Mouse (Mus musculus): ENCODE measurements at regions not wholly inside any gene's neighbourhood (a gene's known extent, or its start where the extent isn't known, plus 50 kb on each side); places are given as distances from the start of the nearest gene placed in this dataset.

- no peak for DNase-seq
Measured at GRCm38 (mm10) chr3:136993473-136993872, 323.5 kb downstream of the Ppp3ca start.

- peak; percentile 35 for DNase-seq
Measured at GRCm38 (mm10) chr3:136994361-136995083, 324.6 kb downstream of the Ppp3ca start.

- no peak for DNase-seq
Measured at GRCm38 (mm10) chr3:136995611-136996335, 325.8 kb downstream of the Ppp3ca start.

GRCm38 (mm10) chr3:136996381-136996895 lies 326.5 kb downstream of the Ppp3ca start:
- peak; percentile 43 for DNase-seq

GRCm38 (mm10) chr3:137011551-137011950 lies 329.3 kb upstream of the Emcn start:
- no peak for DNase-seq

DNA sequence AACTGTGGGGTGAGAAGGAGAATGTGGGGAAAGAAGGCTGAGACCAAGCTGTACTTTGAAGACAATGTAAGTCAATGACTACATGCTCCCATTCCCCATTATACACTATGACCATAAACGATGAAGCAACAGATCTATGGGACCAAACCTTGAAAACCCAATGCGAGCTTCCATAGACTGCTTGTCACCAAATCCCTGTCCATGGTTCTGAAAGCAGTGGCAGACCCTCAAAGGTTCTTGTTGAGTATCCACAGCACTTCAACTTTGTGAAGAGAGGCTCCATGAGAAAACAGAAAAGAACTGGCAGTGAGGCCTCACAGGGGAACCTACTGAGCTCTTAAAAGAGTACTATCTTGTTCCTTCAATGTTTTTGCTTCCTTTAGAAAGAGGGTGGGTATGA lies 326.2 kb upstream of the Emcn start:
- no peak for DNase-seq

DNA sequence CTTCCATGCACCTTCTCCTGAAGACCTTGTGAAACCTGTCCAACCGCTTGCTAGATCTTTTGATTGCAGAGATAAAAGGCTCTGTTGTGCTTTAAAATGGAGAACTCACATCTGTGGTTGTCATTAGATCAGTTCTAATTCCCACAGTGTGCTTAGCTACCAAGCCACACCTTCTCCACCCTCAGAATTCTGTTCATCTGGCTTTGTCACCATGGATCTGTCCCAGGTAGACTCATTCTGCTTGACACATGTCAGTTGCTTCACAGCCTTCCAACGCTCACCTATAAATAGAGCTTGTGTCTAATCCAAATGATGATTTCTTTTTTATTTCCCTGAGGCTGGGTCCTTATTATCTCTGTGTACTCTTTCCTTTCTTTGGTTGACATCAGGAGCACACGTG lies 325.7 kb upstream of the Emcn start:
- peak; percentile 50 for DNase-seq

DNA sequence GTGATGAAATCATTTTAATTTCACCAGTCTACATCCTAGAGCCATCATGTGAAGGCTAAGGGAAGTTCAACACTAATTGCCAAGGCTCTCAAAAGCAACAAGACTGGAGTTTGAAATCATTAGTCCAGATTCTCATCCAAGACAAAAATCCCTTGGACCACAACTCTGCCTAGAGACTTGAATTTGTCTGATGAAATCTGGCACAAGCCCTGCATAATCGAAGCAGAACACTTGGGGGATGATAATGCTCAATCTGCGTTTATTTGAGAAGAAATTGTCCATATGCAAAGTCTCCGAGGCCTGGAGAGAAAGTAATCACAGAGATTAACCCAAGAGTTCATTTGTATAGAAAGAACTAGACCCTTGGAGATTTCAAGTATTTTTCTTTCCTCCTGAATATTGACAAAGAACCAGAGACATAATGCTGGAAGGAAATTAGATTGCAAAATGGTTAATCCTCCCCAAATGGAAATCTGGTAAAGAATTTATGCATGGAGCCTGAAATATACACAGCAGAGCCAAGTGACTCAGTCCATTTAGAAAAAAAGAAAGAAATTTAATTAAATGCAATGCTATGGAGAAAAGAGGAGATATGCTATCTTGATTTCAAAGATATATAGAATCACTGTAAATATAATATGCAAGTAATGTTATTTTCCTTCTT lies 320.8 kb upstream of the Emcn start:
- peak; percentile 28 for DNase-seq

DNA sequence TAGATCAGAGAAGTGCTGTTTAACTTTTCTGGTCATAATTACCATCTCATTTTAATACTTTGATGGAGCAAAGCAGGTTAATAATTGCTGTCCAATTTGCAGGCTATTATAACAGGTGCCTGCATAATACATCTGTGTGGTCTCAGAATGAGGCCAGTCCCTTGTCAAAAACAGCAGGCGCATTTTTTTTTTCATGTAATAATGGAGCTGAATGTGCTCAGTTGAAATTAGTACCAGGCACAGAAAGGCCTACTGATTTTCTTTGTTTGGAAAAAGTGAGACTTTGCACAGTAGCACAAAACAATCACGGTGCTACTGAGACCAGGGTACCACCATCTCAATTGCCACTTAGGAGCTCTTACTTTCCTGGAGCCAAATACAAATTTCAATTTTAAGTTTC lies 311.3 kb upstream of the Emcn start:
- no peak for DNase-seq

DNA sequence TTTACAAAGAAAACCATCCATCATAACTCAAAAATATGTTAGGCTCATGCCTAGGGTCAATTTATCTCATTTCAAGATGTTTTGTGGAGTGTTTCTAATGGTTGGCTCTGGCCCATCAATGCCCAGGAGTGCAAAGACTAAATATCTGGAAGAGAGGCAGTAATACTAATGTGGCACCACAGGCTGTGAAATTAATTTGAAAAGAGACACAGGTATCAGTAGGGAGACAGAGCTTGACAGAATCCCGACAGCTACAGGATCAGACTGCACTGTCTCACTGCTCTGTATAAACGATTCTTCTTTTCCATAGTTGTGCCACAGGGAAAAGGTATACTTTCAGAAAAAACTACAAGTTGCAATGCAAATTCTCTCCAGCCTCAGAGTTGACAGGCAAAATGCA lies 308.1 kb upstream of the Emcn start:
- no peak for DNase-seq

DNA sequence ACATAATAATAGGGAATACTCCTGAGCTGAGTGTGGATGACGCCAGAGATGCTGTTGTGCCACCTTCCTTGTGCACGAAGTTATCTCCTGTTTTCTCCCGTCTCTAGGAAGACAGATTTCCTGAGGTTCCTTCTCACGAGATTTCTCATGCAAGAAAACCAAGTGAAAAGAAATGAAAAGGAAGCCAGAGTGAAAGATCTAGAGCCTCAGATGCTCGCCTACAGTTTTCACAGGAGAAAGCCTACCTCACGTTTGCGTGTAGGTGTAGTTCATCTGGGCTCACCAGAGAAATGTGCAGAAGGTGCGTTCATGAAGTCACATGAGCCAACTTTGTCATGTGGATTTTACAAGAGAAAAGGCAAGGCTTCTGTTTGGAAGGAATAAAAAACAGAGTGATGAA lies 301.2 kb upstream of the Emcn start:
- peak; percentile 21 for DNase-seq

- peak; percentile 14 for DNase-seq
Measured at GRCm38 (mm10) chr3:137056544-137057224, 284.2 kb upstream of the Emcn start.

GRCm38 (mm10) chr3:137057225-137057910 lies 283.5 kb upstream of the Emcn start:
- DNase-seq, result peak; percentile 94

GRCm38 (mm10) chr3:137057911-137058260 lies 283.0 kb upstream of the Emcn start:
- no peak for DNase-seq

DNA sequence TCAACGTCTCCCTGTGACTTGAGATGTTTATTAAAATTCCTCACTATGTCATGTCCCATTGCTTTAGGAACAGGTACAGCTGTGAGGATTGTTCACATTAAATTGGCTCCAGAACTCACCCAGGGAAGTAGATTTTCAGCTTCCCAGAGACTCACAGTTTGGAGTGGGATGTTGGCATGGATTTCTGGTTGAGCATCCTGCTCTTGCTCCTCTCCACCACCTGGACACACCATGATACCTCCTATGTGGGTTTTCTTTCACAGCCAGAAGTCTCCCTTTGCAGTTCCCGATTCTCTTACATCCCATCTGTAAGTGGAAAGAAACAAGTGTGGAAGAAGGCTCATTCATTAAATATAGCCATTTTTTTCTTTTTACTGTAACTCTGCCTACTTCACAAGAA lies 278.8 kb upstream of the Emcn start:
- DNase-seq, result peak; percentile 48

- no peak for DNase-seq
Measured at GRCm38 (mm10) chr3:137067336-137067735, 273.5 kb upstream of the Emcn start.

- DNase-seq, result no peak
Measured at GRCm38 (mm10) chr3:137069334-137069733, 271.5 kb upstream of the Emcn start.

DNA sequence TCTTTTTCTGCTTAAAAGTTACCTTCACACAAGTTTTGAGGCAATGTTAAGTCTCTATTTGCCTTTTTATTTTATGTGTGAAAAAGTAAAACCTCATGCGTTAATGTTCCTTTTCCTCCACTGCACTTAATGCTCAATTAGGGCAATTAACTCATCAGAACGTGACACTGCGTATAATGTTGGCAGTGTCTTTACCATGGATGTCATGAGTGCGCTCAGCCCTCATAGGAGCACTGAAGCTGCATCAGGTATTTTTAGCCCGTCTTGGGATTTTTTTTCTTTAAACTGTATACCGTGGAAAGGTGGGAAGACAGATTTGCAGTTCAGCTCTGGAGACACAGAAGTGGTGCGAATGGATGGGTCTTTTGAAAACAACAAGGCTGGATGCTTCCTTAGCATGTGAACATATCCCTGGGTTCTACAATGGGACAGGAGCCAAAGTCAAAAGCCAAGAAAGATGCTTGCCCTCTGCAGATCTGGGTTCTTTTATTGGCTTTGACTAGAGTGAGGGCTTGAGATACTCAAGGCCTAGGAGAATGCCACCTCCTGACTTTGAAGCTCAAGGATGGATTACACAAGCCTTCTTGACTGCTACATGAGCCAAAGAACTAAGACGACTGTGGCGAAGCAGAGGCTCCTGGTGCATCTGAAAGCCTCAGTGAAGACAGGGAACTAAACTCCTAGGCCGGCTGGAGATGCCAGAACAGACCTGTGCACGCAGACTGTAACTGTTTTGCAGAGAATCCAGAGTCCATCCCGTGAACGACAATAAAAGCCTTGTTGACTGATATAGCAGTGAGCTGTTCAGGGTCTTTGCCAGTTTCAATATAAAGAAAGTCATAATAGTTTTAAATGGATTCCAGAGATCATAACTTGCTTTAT lies 262.9 kb upstream of the Emcn start:
- no peak for DNase-seq

DNA sequence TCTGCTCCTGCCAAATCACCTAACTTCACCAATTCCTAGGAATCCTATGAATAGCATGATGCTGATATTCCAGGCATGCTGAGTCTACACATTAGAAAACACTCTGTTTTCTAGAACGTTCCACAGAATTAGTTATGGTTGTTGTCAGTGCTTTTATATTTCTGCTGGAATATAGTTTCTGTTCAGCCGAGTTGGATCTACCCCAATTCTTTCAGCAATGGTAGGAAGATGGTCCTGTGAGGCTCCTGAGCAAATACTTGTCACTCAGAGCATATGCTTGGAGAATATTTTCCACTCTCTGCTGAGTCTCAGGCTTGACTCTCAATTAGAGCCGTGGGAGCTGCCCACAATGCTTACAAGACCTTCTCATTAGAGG lies 262.3 kb upstream of the Emcn start:
- DNase-seq, result no peak

DNA sequence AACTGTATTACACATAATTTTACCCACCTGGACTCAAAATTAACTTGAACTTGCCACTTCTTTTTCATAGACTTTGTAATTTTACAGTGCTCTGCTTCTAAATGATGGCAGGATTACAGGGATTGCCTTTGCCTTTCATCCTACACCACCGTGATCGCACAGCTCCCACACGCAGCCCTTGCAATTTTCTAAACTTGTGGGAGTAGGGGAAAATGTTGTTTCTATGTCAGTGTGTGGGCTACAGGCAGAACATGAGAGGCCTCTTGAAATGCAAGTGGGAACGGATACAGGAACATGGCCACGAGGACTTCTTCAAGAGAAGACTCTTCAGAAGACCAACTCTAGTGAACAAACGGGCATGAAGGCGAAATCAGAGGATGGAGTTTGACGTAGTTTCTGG lies 254.0 kb upstream of the Emcn start:
- no peak for DNase-seq

- peak; percentile 67 for DNase-seq
Measured at GRCm38 (mm10) chr3:137100627-137101404, 240.1 kb upstream of the Emcn start.

Data from layer of hippocampus, adult 9-11 months (tissue).